Mouse (Mus musculus) small intestine, adult 2 months (tissue): ENCODE results near the gene Ubtf.

ENCODE experiments used
- CTCF ChIP-seq: fragments of 200-500 bp; IDR thresholded peaks from 2 replicates; pipeline ENCODE4 v1.5.1; 2012; ENCODE audit warnings: low read depth, mild to moderate bottlenecking, control low read depth, inconsistent platforms, low read length, moderate library complexity, mixed read lengths; ENCODE audit not compliant: insufficient replicate concordance, insufficient read length; ENCODE audit errors: extremely low read depth
- POLR2A ChIP-seq: fragments of 200-500 bp; IDR thresholded peaks from 2 replicates; pipeline ENCODE4 v1.6.1; 2012; ENCODE audit warnings: low read depth, mild to moderate bottlenecking, control low read depth, inconsistent platforms, low read length, moderate library complexity

- TF ChIP-seq CTCF, result no peak; the same call in 1 of the 2 replicates
- TF ChIP-seq POLR2A, result no peak
Observed at GRCm38 (mm10) chr11:102299839-102300238, 19.7 kb downstream of the Ubtf start.
